Mouse (Mus musculus): ENCODE results near the gene Arid1b.

DNA sequence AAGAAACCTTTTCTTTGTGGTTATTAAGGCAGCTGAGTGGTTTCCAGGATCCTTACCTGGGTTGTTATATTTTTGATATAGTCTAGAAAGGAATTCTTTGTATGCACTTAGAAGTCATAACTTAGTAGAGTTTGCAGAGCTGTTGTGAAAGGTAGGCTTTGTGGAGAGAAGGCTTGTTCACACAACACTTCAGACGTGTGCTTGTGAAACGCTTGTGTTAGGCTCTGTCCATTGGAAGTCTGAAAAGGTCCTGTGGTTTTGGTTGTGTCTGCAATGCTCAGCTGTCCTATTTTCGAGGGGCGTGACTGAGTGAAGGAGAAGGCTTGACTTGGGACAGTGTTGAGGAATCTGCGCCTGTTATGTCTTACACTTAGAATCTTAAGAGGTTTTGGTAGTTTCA, 51.5 kb downstream of the Arid1b start:
- TF ChIP-seq POLR2A (IDR thresholded peaks at IDR 0.05; ENCODE audit: borderline replicate concordance, extremely low read depth, insufficient read depth, insufficient read length, poor library complexity, severe bottlenecking) (no peak), CTCF (IDR thresholded peaks at IDR 0.05; ENCODE audit: borderline replicate concordance, extremely low read depth, insufficient read depth, insufficient read length) (no peak)
